Mouse (Mus musculus): ENCODE data around the gene Capns1. TPM values are rescaled to one million over a fixed set of nuclear protein-coding genes. Genes with fewer than 3 reads are reported as not detected.
"Not testable (repeated sequence)": the region's sequence is repeated elsewhere in the genome, so short reads cannot be mapped to it uniquely, and the experiment has no call there.

Gene Capns1
- polyA plus RNA-seq, 1 experiment, result 304 TPM

DNA sequence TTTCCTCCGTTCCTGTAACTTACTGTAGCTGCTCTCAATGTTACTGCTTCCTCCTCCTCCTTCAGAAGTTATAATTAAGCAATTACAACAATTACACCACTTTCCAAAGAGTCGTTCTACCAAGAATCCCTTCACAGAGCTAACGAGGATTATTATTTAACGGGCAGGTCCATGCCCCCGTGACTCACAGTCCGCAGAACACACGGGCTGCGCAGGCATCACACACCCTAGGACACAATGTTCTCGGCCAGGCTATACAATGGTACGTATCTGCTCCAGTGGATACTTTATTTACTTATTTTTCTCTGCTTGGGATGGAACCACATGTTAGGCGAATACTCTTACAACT is 21.4 kb upstream of the Capns1 start:
- TF ChIP-seq CTCF (IDR thresholded peaks at IDR 0.05; ENCODE audit: borderline replicate concordance, extremely low read depth, insufficient read depth, insufficient read length), result no peak
- no peak for TF ChIP-seq POLR2A (IDR thresholded peaks at IDR 0.05; ENCODE audit: borderline replicate concordance, extremely low read depth, insufficient read depth, insufficient read length, poor library complexity, severe bottlenecking)
- no peak for DNase-seq (ENCODE audit: low read depth)

DNA sequence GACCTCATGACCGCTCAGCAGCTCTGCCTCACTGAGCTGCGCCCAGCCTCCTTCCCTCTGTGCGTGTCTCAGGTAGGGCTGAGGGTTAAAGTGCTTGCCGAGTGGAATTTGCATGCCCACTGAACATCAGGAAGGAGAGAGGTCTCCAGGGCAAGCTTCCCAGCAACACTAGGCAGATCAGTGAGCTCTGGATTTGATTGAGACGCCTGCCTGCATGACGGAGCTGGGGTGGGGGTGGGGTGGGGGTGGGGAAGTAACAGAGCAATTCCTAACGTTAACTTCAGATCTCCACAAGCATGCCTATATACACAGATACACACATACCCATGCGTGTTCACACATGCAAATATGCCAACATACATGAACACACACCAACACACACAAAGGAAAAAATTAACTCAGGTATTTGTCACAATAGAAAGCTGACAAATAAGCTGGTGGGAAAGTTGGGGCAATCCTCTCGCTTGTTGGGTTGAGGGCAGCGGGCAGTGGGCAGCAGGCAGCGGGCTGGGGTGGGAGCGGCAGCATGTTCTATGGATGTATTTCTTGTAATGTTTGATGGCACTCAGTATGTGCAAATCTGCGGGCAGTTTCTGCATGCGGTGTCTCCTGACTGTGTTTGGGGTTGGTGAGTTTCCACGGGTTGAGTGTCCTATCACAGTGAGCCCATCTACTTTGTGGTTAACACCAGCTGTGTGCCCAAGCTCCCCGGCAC is 20.8 kb upstream of the Capns1 start:
- DNase-seq (ENCODE audit: low read depth), result peak; percentile 86
- TF ChIP-seq CTCF (IDR thresholded peaks at IDR 0.05; ENCODE audit: borderline replicate concordance, extremely low read depth, insufficient read depth, insufficient read length) (no peak), POLR2A (IDR thresholded peaks at IDR 0.05; ENCODE audit: borderline replicate concordance, extremely low read depth, insufficient read depth, insufficient read length, poor library complexity, severe bottlenecking) (no peak)

DNA sequence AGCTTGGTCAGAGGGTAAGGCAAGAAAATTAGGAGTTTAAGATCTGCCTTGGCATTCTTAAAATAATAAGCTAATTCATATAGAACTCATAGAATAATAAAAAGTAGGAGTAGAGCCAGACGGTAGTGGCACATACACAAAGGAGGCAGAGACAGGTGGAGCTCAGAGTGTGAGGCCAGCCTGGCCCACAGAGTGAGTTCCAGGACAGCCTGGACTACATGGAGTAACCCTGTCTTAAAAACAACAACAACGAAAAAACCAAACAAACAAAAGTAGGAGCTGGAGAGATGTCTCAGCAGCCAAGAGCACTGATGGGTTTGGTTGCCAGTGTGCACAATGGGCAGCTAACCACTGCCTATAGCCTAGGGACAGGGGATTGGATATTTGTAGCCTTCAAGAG is 18.7 kb upstream of the Capns1 start:
- TF ChIP-seq CTCF (IDR thresholded peaks at IDR 0.05; ENCODE audit: borderline replicate concordance, extremely low read depth, insufficient read depth, insufficient read length) (no peak), POLR2A (IDR thresholded peaks at IDR 0.05; ENCODE audit: borderline replicate concordance, extremely low read depth, insufficient read depth, insufficient read length, poor library complexity, severe bottlenecking) (no peak)
- no peak for DNase-seq (ENCODE audit: low read depth)

DNA sequence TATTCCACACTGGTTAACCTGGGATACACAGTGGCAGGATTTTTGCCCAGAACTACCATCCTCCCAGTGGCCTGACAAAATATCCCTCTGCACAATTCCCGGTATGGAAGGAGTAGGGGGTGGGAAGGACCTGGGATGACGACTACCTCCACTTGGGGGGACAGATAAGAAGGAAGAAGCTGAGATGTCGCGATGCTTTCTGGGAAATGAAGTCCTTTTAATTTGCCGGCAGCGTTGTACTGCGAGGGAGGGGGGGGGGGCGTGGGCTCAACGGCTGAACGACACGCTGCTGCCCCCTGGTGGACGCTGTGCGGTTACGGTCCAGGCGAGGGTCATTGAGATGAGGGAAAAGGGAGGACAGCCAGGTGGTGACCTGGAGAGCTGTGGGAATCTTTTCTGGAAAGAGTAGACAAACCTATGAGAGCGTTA is 18.1 kb upstream of the Capns1 start:
- peak; percentile 96 for DNase-seq (ENCODE audit: low read depth)
- TF ChIP-seq CTCF (IDR thresholded peaks at IDR 0.05; ENCODE audit: borderline replicate concordance, extremely low read depth, insufficient read depth, insufficient read length) (peak; percentile 90), POLR2A (IDR thresholded peaks at IDR 0.05; ENCODE audit: borderline replicate concordance, extremely low read depth, insufficient read depth, insufficient read length, poor library complexity, severe bottlenecking) (no peak)

DNA sequence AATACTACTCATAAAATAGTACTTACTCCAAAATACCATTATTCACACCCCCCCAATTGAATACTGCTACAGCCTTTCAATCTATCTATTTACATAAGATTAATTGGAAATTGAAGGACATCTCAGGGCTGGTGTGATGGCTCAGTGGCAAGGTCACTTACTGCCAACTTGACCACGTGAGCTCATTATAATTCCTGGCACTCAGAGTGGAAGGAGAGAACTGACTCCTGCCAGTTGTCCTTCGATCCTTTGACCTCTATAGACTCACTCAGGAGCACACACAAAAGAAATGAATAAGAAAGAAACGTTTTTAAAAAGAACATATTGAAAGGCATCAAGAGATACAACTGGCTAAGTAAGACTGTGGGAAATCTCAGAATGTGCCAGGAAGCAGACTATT is 17.3 kb upstream of the Capns1 start:
- no peak for TF ChIP-seq CTCF (IDR thresholded peaks at IDR 0.05; ENCODE audit: borderline replicate concordance, extremely low read depth, insufficient read depth, insufficient read length)
- no peak for TF ChIP-seq POLR2A (IDR thresholded peaks at IDR 0.05; ENCODE audit: borderline replicate concordance, extremely low read depth, insufficient read depth, insufficient read length, poor library complexity, severe bottlenecking)
- DNase-seq (ENCODE audit: low read depth), result no peak

DNA sequence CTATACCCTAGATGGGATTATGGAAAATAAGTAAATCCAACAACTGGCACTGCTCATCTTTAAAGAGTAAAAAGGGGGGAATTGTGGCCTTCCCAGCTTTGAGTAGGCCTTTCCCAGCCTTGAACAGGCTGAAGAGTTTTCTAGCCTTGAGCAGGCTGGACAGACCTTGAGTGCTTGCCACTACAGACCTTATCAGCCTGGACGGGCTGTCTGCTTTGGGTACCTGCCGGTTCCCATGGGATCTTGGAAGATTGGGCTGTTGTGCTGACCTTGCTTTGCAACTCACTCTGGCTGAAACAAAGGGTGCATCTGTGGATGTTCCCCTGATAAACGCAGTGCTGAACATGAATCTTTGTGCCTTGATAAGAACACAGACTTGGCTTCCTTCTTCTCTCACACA is 15.3 kb upstream of the Capns1 start:
- no peak for DNase-seq (ENCODE audit: low read depth)
- no peak for TF ChIP-seq POLR2A (IDR thresholded peaks at IDR 0.05; ENCODE audit: borderline replicate concordance, extremely low read depth, insufficient read depth, insufficient read length, poor library complexity, severe bottlenecking)
- no peak for TF ChIP-seq CTCF (IDR thresholded peaks at IDR 0.05; ENCODE audit: borderline replicate concordance, extremely low read depth, insufficient read depth, insufficient read length)

DNA sequence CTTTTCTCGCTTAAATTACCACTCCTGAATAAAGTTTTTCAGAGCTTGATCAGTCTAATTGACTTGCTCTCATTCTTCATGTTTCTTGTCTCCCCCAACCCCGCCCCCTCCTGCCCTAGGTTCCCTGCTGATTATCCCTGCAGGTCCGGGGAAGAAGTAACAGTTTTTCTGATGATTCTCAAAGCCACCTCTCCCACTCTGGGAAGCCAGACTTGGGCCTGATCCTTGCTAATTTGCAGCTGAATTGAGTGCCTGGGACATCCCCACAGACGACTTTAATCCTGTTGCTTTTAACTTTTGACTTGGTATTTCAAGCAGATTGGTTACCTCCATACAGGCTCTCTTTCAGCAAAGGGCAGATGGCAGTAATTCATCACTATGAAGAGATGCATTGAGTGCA is 12.4 kb upstream of the Capns1 start:
- TF ChIP-seq POLR2A (IDR thresholded peaks at IDR 0.05; ENCODE audit: borderline replicate concordance, extremely low read depth, insufficient read depth, insufficient read length, poor library complexity, severe bottlenecking), result no peak
- no peak for TF ChIP-seq CTCF (IDR thresholded peaks at IDR 0.05; ENCODE audit: borderline replicate concordance, extremely low read depth, insufficient read depth, insufficient read length)
- DNase-seq (ENCODE audit: low read depth), result no peak

DNA sequence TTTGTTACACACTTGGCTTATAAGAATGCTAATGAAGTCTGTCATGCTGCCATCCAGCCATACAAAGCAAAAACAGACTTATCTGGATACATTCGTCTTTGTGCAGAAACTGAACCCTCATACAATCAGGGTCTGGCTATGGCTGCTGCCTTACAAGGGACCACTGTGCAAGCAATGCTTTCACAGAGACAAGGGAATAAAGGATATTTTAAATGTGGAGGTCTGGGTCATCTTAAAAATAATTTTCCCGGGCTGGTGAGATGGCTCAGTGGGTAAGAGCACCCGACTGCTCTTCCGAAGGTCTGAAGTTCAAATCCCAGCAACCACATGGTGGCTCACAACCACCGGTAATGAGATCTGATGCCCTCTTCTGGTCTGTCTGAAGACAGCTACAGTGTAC is 7.8 kb upstream of the Capns1 start:
- DNase-seq (ENCODE audit: low read depth), result not testable (repeated sequence)

DNA sequence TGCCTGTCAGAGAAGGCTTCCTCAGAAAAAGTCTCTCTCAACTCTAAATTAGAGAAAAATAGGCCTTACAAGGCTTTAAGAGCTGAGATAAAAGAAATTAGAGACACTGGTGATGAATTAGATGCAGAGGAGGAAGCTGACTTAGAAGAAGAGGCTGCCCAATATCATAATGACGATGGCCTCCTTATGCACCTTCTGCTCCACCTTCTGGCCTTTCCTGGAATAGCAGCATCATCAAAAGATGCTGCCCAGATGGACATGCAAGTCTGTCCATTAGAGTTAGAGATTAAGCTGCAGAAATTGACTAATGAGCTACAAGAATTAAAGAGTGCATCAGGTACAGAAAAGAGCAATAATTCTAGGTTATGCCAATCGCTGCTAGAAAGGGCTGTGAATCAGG is 6.8 kb upstream of the Capns1 start:
- no peak for TF ChIP-seq POLR2A (IDR thresholded peaks at IDR 0.05; ENCODE audit: borderline replicate concordance, extremely low read depth, insufficient read depth, insufficient read length, poor library complexity, severe bottlenecking)
- peak; percentile 74; the same call in 1 of the 2 replicates for TF ChIP-seq CTCF (IDR thresholded peaks at IDR 0.05; ENCODE audit: borderline replicate concordance, extremely low read depth, insufficient read depth, insufficient read length)
- peak; percentile 82 for DNase-seq (ENCODE audit: low read depth)

DNA sequence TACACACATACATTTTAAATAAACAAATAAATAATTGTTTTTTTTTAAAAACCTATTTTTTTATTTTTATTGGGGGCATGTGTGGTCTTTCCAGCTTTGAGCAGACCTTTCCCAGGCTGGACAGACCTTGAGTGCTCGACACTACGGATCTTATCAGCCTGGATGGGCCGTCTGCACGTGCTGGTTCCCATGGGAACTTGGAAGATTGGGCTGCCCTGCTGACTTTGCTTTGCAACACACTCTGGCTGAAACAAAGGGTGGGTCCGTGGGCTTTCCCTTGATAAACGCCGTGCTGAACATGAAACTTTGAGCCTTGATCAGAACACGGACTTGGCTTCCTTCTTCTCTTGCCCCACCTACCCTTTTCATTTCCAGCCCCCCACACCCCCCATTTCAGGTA is 5.8 kb upstream of the Capns1 start:
- no peak for DNase-seq (ENCODE audit: low read depth)
- TF ChIP-seq POLR2A (IDR thresholded peaks at IDR 0.05; ENCODE audit: borderline replicate concordance, extremely low read depth, insufficient read depth, insufficient read length, poor library complexity, severe bottlenecking) (no peak), CTCF (IDR thresholded peaks at IDR 0.05; ENCODE audit: borderline replicate concordance, extremely low read depth, insufficient read depth, insufficient read length) (no peak)

DNA sequence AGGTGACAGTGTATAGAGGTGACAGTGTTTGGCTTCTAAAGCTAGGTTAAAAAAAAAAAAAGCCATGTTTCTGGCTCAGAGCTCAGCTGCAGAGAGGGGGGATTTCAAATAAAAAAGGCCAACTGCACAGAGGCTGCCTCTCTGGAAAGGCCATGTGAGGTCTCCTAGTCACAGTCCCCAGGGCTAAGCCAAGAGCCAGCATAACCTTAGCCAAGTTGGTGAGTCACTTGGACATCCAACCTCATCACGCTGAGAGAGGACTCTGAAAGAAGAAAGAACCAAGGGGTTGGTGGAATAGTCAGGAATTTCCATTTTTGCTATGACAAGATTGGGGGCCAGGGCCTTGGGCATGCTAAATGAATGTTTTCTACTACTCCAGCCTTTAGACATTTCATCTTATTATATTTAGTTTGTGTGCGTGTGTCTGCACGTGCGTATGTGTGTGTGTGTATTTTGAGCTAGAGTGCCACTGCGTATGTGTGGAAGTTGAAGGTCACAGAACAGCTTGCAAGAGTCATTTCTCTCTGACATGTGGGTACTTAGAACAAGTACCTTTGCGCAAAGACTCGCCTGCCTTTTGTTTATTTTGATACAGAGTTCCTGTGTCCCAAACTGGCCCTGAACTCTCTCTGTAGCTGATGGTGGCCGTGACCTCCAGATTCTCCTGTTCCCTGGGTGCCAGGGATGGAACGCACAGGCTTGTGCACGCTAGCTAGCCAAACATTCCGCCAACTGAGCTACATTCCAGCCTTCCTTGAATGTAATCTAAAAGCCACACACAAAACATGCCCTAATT is 4.5 kb upstream of the Capns1 start:
- DNase-seq (ENCODE audit: low read depth), result no peak
- TF ChIP-seq POLR2A (IDR thresholded peaks at IDR 0.05; ENCODE audit: borderline replicate concordance, extremely low read depth, insufficient read depth, insufficient read length, poor library complexity, severe bottlenecking), result no peak
- TF ChIP-seq CTCF (IDR thresholded peaks at IDR 0.05; ENCODE audit: borderline replicate concordance, extremely low read depth, insufficient read depth, insufficient read length), result no peak

DNA sequence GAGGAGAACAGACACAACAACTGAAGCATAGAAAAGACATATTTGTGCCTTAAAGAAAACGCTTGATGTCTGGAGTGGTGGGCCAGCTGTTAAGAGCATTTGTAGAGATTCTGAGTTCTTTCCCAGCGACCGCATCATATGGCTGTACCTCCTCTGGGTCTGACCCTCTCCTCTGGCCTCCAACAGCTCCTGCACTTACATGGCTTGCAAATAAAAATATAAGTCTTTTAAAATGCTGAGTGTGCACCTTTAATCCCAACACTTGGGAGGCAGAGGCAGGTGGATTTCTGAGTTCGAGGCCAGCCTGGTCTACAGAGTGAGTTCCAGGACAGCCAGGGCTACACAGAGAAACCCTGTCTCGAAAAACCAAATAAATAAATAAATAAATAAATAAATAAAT is 2.0 kb upstream of the Capns1 start:
- DNase-seq (ENCODE audit: low read depth), result not testable (repeated sequence)

Data from brain, embryonic 14.5 days (tissue).